Mouse (Mus musculus) midbrain, postnatal 0 days (tissue): ENCODE measurements at regions not wholly inside any gene's neighbourhood (a gene's known extent, or its start where the extent isn't known, plus 50 kb on each side); places are given as distances from the start of the nearest gene placed in this dataset.

Source experiments
- ATAC-seq: fragments of 200-750 bp; cut with Nextera tagmentation; 2 replicates; pipeline ENCODE4 v1.8.0; 2017; ENCODE audit warnings: moderate number of reproducible peaks, mild to moderate bottlenecking, moderate TSS enrichment, moderate library complexity; ENCODE audit not compliant: low FRiP score
- DNase-seq: peaks from one replicate; pipeline ENCODE4 v3.0.0-alpha.2; 2015; ENCODE audit warnings: low spot score
- H3K27ac ChIP-seq: fragments of 300-500 bp; sonication (generic); 2 replicates; pipeline ENCODE4 v1.5.1; 2014; ENCODE audit warnings: low read depth, mild to moderate bottlenecking, low read length, mixed read lengths
- H3K27me3 ChIP-seq: fragments of 300-500 bp; sonication (generic); 2 replicates; pipeline ENCODE4 v1.6.1; 2014; ENCODE audit warnings: low read length, control low read depth, mixed read lengths; ENCODE audit not compliant: insufficient read depth
- H3K36me3 ChIP-seq: fragments of 300-500 bp; sonication (generic); 2 replicates; pipeline ENCODE4 v1.6.1; 2014; ENCODE audit warnings: low read length, control low read depth, mixed read lengths; ENCODE audit not compliant: insufficient read depth
- H3K4me1 ChIP-seq: fragments of 300-500 bp; sonication (generic); 2 replicates; pipeline ENCODE4 v1.6.1; 2014; ENCODE audit warnings: mild to moderate bottlenecking, control low read depth, antibody characterized with exemption, low read length, mixed read lengths; ENCODE audit not compliant: insufficient read depth
- H3K4me2 ChIP-seq: fragments of 300-500 bp; sonication (generic); 2 replicates; pipeline ENCODE4 v1.6.1; 2014; ENCODE audit warnings: low read depth, mild to moderate bottlenecking, low read length, mixed read lengths; ENCODE audit not compliant: poor library complexity, severe bottlenecking
- H3K4me3 ChIP-seq: fragments of 300-500 bp; sonication (generic); 2 replicates; pipeline ENCODE4 v1.5.1; 2014; ENCODE audit warnings: low read depth, mild to moderate bottlenecking, low read length, moderate library complexity
- H3K9ac ChIP-seq: fragments of 300-500 bp; sonication (generic); replicated peaks from 2 replicates; pipeline ENCODE4 v1.6.1; 2014; ENCODE audit warnings: mild to moderate bottlenecking, low read length, moderate library complexity, mixed read lengths; ENCODE audit not compliant: poor library complexity, severe bottlenecking
- H3K9me3 ChIP-seq: fragments of 300-500 bp; sonication (generic); 2 replicates; pipeline ENCODE4 v1.6.1; 2016; ENCODE audit warnings: low read length, control low read depth
- CTCF ChIP-seq: IDR thresholded peaks from 2 replicates; pipeline ENCODE4 v1.5.1; 2016; ENCODE audit warnings: antibody characterized with exemption, mild to moderate bottlenecking
- WGBS: fragments of 180-500 bp; shearing (Covaris S2); extraction: QIAGEN DNeasy Blood & Tissue Kit; methylation state at CpG from one replicate; pipeline ENCODE4 v1.1.7; 2014; 5-methylcytosine and 5-hydroxymethylcytosine counted together

- H3K9ac ChIP-seq: no peak overlapping the region
Measured at GRCm38 (mm10) chr2:40000456-40000855, 774.2 kb upstream of the Ppp6c start.

More at GRCm38 (mm10) chr2:40000456-40000855, 774.2 kb upstream of the Ppp6c start:
- WGBS: 32% methylated on average over 1 of the region's 1 CpGs
- H3K9me3 ChIP-seq: no peaks in the 10 kb centered on the region
- no peaks in the 10 kb centered on the region for H3K36me3 ChIP-seq
- TF ChIP-seq CTCF: no peak
- H3K27me3 ChIP-seq: no peaks in the 10 kb centered on the region
- no peak for ATAC-seq
- peak; percentile 51 for DNase-seq
- H3K4me1 ChIP-seq: no peaks in the 10 kb centered on the region
- no peak overlapping the region for H3K4me3 ChIP-seq
- H3K27ac ChIP-seq: no peak overlapping the region
- no peak overlapping the region for H3K4me2 ChIP-seq
